Mouse (Mus musculus): ENCODE results near the gene Slc19a3. TPM values are rescaled to one million over a fixed set of nuclear protein-coding genes. Genes with fewer than 3 reads are reported as not detected.
"Not testable (repeated sequence)": the region's sequence is repeated elsewhere in the genome, so short reads cannot be mapped to it uniquely, and the experiment has no call there.

The Slc19a3 gene
- polyA plus RNA-seq, 1 experiment from 2014 or later = 0.72 TPM

DNA sequence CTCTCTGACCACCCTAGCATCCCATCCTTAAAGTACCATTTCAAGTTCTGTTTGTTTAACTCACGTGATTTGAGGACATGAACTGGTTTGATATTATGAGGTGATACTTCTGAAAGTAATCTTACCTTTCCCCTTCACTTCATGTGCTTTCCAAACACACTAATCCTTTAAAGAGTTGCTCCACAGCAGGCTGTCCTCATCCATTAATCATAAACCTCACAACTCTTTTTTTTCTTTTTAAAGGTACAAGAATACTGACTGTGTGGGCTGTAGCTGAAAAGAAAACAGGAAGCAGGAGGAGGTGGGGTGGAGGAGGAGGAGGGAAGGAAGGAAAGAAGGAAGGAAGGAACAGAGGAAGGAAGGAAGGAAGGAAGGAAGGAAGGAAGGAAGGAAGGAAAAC lies 6.3 kb downstream of the Slc19a3 start:
- Histone ChIP-seq H3K4me3 (ENCODE audit: low read depth, low read length) (no peak overlapping the region), H3K36me3 (ENCODE audit: control insufficient read depth, insufficient read depth, low read length) (no peaks in the 10 kb centered on the region), H3K27ac (ENCODE audit: low read depth, low read length) (no peak overlapping the region), H3K4me1 (ENCODE audit: control insufficient read depth, insufficient read depth, low read length) (no peaks in the 10 kb centered on the region), H3K27me3 (ENCODE audit: control insufficient read depth, insufficient read depth, low read length) (no peaks in the 10 kb centered on the region), H3K9ac (ENCODE audit: low read length) (no peak overlapping the region), H3K9me3 (ENCODE audit: control insufficient read depth, low read length) (no peaks in the 10 kb centered on the region), H3K4me2 (ENCODE audit: low read depth) (no peak overlapping the region)
- no peak for ATAC-seq (ENCODE audit: insufficient read depth, low FRiP score, low TSS enrichment)
- WGBS = 65% methylated on average over 1 of the region's 1 CpGs
- DNase-seq (ENCODE audit: low spot score) = no peak

DNA sequence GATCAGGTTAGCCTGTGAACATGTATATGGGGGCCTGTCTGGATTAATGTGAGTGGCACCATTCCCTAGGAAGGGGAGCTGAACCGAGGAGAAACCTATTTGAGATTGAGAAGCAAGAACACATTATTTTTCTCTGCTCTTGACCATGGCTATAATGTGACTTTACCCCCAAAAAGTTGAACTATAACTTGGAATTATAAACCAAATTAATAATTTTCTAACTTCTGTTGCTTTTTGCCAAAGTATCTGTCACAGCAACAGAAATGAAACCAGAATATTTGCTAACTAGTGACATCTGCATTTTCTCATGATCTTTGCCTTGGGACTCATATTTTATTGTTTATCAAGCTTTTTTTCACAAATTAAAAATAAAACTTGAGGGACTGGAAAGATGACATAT lies 21.7 kb downstream of the Slc19a3 start:
- Histone ChIP-seq H3K9me3 (ENCODE audit: control insufficient read depth, low read length) (no peaks in the 10 kb centered on the region), H3K9ac (ENCODE audit: low read length) (no peak overlapping the region), H3K4me2 (ENCODE audit: low read depth) (no peak overlapping the region), H3K27me3 (ENCODE audit: control insufficient read depth, insufficient read depth, low read length) (no peaks in the 10 kb centered on the region), H3K4me3 (ENCODE audit: low read depth, low read length) (no peak overlapping the region), H3K27ac (ENCODE audit: low read depth, low read length) (no peak overlapping the region), H3K36me3 (ENCODE audit: control insufficient read depth, insufficient read depth, low read length) (no peaks in the 10 kb centered on the region), H3K4me1 (ENCODE audit: control insufficient read depth, insufficient read depth, low read length) (no peaks in the 10 kb centered on the region)
- 65% methylated on average over 1 of the region's 1 CpGs for WGBS
- ATAC-seq (ENCODE audit: insufficient read depth, low FRiP score, low TSS enrichment) = no peak
- DNase-seq (ENCODE audit: low spot score) = no peak

DNA sequence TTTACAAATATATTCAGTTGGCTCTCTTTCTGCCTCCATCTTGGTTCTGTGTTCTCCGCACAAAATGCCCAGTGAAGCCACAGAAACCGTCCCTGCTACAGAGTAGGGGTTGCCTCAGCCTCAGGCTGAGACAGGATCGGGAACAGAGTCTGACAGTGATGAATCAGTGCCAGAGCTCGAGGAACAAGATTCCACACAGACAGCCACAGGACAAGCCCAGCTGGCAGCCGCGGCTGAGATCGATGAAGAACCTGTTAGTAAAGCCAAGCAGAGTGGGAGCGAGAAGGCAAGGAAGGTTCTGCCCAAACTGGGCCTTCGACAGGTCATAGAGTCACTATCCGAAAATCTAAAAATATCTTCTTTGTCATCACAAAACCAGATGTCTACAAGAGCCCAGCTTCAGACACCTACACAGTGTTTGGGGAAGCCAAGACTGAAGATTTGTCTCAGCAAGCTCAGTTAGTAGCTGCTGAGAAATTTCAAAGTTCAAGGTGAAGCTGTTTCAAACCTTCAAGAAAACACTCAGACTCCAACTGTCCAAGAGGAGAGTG lies 22.8 kb downstream of the Slc19a3 start:
- Histone ChIP-seq H3K4me3 (ENCODE audit: low read depth, low read length) (no peak overlapping the region), H3K27me3 (ENCODE audit: control insufficient read depth, insufficient read depth, low read length) (no peaks in the 10 kb centered on the region), H3K9ac (ENCODE audit: low read length) (no peak overlapping the region), H3K36me3 (ENCODE audit: control insufficient read depth, insufficient read depth, low read length) (no peaks in the 10 kb centered on the region), H3K27ac (ENCODE audit: low read depth, low read length) (no peak overlapping the region), H3K4me2 (ENCODE audit: low read depth) (no peak overlapping the region), H3K4me1 (ENCODE audit: control insufficient read depth, insufficient read depth, low read length) (no peaks in the 10 kb centered on the region), H3K9me3 (ENCODE audit: control insufficient read depth, low read length) (no peaks in the 10 kb centered on the region)
- 78% methylated on average over 10 of the region's 10 CpGs for WGBS
- ATAC-seq (ENCODE audit: insufficient read depth, low FRiP score, low TSS enrichment) = no peak
- no peak for DNase-seq (ENCODE audit: low spot score)

DNA sequence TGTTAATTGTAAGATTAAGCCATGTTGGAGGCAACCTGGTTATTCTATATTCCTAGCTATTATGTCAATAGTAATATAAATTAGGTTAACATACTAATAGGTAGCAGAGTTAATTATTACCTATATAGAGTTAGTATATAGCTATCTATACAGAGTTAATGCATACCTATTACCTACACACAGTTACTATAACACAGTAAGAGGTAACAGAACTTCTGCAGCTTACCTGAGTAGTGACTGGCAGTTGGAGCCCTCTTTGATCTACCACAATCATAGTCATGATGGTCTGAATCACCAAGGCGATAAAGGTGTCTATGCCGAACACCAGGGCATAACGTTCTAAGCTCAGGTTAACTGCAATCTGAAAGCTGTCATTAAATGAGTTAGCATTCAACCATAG lies 23.8 kb downstream of the Slc19a3 start:
- Histone ChIP-seq H3K36me3 (ENCODE audit: control insufficient read depth, insufficient read depth, low read length) (no peaks in the 10 kb centered on the region), H3K9ac (ENCODE audit: low read length) (no peak overlapping the region), H3K4me1 (ENCODE audit: control insufficient read depth, insufficient read depth, low read length) (no peaks in the 10 kb centered on the region), H3K27ac (ENCODE audit: low read depth, low read length) (no peak overlapping the region), H3K27me3 (ENCODE audit: control insufficient read depth, insufficient read depth, low read length) (no peaks in the 10 kb centered on the region), H3K4me3 (ENCODE audit: low read depth, low read length) (no peak overlapping the region), H3K9me3 (ENCODE audit: control insufficient read depth, low read length) (no peaks in the 10 kb centered on the region), H3K4me2 (ENCODE audit: low read depth) (no peak overlapping the region)
- DNase-seq (ENCODE audit: low spot score) (no peak), ATAC-seq (ENCODE audit: insufficient read depth, low FRiP score, low TSS enrichment) (no peak)
- WGBS = 92% methylated on average over 3 of the region's 3 CpGs

DNA sequence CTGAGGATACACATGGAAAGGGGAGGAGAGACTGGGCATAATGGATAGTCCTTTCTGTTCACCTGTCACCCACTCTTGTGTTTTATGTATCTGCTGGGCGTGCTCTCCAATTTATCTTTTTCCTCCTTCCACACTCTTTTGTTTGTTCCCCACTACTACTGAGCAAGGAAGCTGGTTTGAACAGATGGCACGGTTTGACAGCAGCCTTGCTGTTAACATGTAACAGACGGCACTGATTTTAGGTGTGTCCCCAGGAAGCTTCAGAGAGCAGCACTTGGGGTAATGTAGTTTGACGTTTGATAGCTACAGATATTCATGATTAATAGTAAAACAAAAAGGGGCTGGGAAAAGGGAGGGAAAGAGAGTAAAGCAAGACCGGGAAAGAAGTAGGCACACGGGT lies 30.8 kb downstream of the Slc19a3 start:
- no peak overlapping the region for H3K9ac ChIP-seq (ENCODE audit: low read length)
- no peak overlapping the region for H3K4me3 ChIP-seq (ENCODE audit: low read depth, low read length)
- H3K4me1 ChIP-seq (ENCODE audit: control insufficient read depth, insufficient read depth, low read length) = no peaks in the 10 kb centered on the region
- no peak for DNase-seq (ENCODE audit: low spot score)
- no peak overlapping the region for H3K27ac ChIP-seq (ENCODE audit: low read depth, low read length)
- H3K9me3 ChIP-seq (ENCODE audit: control insufficient read depth, low read length) = no peaks in the 10 kb centered on the region
- H3K36me3 ChIP-seq (ENCODE audit: control insufficient read depth, insufficient read depth, low read length) = no peaks in the 10 kb centered on the region
- no peak overlapping the region for H3K4me2 ChIP-seq (ENCODE audit: low read depth)
- ATAC-seq (ENCODE audit: insufficient read depth, low FRiP score, low TSS enrichment) = no peak
- WGBS = 65% methylated on average over 6 of the region's 6 CpGs
- no peaks in the 10 kb centered on the region for H3K27me3 ChIP-seq (ENCODE audit: control insufficient read depth, insufficient read depth, low read length)

DNA sequence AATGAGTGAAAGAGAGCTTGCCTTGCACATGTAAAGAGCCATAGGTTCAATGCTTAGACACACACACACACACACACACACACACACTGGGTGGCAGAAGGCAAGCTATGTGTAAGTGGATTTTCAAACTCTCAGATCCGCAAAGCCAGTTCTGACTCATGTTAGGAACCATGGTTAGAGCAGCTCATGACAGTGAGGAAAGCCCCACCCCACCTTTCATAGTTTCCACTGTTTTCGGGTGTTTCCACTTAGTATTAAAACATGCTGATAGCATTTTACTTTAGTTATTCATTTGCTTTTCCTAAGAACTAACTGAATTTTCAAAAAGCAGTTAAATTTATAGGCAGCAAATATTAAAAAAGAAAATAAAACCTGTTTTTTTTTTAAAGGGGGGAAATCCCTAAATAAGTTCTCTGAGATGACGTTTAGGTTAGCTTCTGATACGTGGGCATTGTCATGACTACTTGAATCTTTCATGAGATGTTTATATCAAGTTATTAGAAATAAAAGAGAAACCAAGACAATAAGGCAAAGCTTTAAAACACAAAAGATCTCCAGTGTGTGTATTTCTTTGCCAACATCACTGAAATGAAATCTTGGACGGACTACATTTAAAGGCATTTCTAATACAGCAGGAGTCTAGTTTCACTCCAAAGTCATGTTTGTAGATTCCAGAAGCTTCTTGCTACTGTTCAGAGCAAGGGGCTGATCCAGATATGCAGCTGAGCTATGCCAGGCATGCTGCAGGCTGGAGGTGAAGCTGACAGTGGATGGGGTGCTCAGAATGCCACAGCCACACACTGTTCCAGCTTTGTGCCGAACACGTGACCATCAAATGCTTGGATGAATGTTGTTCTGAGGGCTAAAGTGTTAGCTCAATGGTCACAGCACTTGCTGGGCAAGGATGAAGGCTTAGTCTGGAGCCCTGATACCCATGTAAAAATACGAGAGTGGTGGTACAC lies 31.7 kb downstream of the Slc19a3 start:
- no peaks in the 10 kb centered on the region for H3K9me3 ChIP-seq (ENCODE audit: control insufficient read depth, low read length)
- ATAC-seq (ENCODE audit: insufficient read depth, low FRiP score, low TSS enrichment) (no peak), DNase-seq (ENCODE audit: low spot score) (no peak)
- H3K27me3 ChIP-seq (ENCODE audit: control insufficient read depth, insufficient read depth, low read length) = no peaks in the 10 kb centered on the region
- no peak overlapping the region for H3K9ac ChIP-seq (ENCODE audit: low read length)
- no peaks in the 10 kb centered on the region for H3K36me3 ChIP-seq (ENCODE audit: control insufficient read depth, insufficient read depth, low read length)
- H3K4me2 ChIP-seq (ENCODE audit: low read depth) = no peak overlapping the region
- H3K27ac ChIP-seq (ENCODE audit: low read depth, low read length) = no peak overlapping the region
- 90% methylated on average over 8 of the region's 8 CpGs for WGBS
- H3K4me1 ChIP-seq (ENCODE audit: control insufficient read depth, insufficient read depth, low read length) = no peaks in the 10 kb centered on the region
- H3K4me3 ChIP-seq (ENCODE audit: low read depth, low read length) = no peak overlapping the region

DNA sequence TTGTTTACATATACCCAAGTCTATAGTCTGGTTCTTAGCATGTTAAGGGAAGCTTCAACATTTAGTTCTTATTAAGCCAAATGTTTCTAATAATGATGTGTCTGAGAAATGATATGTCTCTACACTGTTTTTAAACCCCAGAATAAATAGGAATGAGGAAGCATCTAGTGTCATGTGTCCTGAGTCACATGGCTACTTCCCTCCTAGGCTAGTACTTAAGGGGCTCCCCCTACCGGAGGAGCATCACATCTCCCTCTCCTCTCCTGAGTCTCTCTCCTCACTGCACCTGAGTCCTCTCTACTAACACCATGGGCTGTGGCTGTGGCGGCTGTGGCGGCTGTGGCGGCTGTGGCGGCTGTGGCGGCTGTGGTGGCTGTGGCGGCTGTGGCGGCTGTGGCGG lies 37.9 kb downstream of the Slc19a3 start, which contains the start of gene Gm47959:
TSS of gene Gm47959 (plus strand) at position 243 of the 400 bp plus-strand sequence.
- not testable (repeated sequence) for H3K4me1 ChIP-seq (ENCODE audit: control insufficient read depth, insufficient read depth, low read length); H3K9me3 ChIP-seq (ENCODE audit: control insufficient read depth, low read length); H3K4me3 ChIP-seq (ENCODE audit: low read depth, low read length); H3K27ac ChIP-seq (ENCODE audit: low read depth, low read length); H3K27me3 ChIP-seq (ENCODE audit: control insufficient read depth, insufficient read depth, low read length); ATAC-seq (ENCODE audit: insufficient read depth, low FRiP score, low TSS enrichment); H3K36me3 ChIP-seq (ENCODE audit: control insufficient read depth, insufficient read depth, low read length); DNase-seq (ENCODE audit: low spot score); H3K4me2 ChIP-seq (ENCODE audit: low read depth); H3K9ac ChIP-seq (ENCODE audit: low read length)
- 97% methylated on average over 6 of the region's 9 CpGs for WGBS

DNA sequence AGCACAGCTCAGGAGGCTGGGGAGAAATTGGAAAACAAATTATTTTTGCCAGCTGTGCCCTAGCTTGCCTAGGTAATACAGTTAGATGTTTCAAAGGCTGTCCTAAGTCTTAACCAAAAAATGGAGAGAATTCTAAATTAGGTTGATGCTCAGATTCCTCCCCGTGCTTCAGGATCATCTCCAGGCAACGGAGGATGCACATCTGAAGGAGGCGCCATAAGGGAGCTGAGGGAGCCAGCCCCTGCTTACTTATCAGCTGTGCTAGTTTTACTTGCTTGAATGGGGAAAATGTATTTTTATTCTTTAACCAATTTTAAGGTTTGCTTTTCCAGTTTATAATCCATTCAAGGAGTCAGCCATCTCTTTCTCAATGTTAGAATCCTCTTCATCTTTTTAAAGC lies 44.3 kb downstream of the Slc19a3 start:
- no peaks in the 10 kb centered on the region for H3K27me3 ChIP-seq (ENCODE audit: control insufficient read depth, insufficient read depth, low read length)
- no peak overlapping the region for H3K4me3 ChIP-seq (ENCODE audit: low read depth, low read length)

DNA sequence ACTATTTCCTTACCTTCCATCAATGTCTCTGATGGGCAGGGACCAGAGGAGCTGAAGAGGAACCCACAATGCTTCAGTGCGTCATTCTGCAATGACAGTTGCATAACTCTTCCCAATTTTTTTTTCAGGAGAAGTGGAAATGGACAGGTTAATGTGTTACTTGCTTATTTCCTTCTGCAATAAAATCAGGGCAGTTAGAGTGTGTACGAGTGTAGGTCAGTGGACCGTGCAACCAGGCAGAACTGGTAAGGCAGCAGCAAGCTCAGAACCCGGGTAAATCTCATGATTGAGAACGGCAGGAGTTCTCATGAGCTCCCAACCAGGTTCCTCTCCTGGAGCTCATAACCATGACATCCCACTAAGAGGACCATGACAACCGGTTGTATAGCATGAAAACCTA lies 46.2 kb downstream of the Slc19a3 start:
- Histone ChIP-seq H3K27ac (ENCODE audit: low read depth, low read length) (no peak overlapping the region), H3K27me3 (ENCODE audit: control insufficient read depth, insufficient read depth, low read length) (no peaks in the 10 kb centered on the region), H3K9ac (ENCODE audit: low read length) (no peak overlapping the region), H3K4me1 (ENCODE audit: control insufficient read depth, insufficient read depth, low read length) (no peaks in the 10 kb centered on the region), H3K36me3 (ENCODE audit: control insufficient read depth, insufficient read depth, low read length) (no peaks in the 10 kb centered on the region), H3K9me3 (ENCODE audit: control insufficient read depth, low read length) (no peaks in the 10 kb centered on the region), H3K4me3 (ENCODE audit: low read depth, low read length) (no peak overlapping the region), H3K4me2 (ENCODE audit: low read depth) (no peak overlapping the region)
- ATAC-seq (ENCODE audit: insufficient read depth, low FRiP score, low TSS enrichment) (no peak), DNase-seq (ENCODE audit: low spot score) (no peak)
- WGBS = 94% methylated on average over 6 of the region's 6 CpGs

More for the DNA sequence above, 44.3 kb downstream of the Slc19a3 start:
- no peak overlapping the region for H3K27ac ChIP-seq (ENCODE audit: low read depth, low read length)
- 81% methylated on average over 3 of the region's 3 CpGs for WGBS
- H3K36me3 ChIP-seq (ENCODE audit: control insufficient read depth, insufficient read depth, low read length) = no peaks in the 10 kb centered on the region
- no peak overlapping the region for H3K4me2 ChIP-seq (ENCODE audit: low read depth)
- no peak overlapping the region for H3K9ac ChIP-seq (ENCODE audit: low read length)
- H3K9me3 ChIP-seq (ENCODE audit: control insufficient read depth, low read length) = no peaks in the 10 kb centered on the region
- DNase-seq (ENCODE audit: low spot score) (no peak), ATAC-seq (ENCODE audit: insufficient read depth, low FRiP score, low TSS enrichment) (no peak)
- H3K4me1 ChIP-seq (ENCODE audit: control insufficient read depth, insufficient read depth, low read length) = no peaks in the 10 kb centered on the region
